Mouse (Mus musculus) regulatory T cell (primary cell): ENCODE results near the gene Zfhx3.

ENCODE experiments used
- in situ Hi-C: fragments of 300-600 bp; cut with MboI, MseI; formaldehyde crosslinking; loops from one replicate; pipeline ENCODE4 v1.15.1; 2025; ENCODE audit warnings: high pct_unique_total_duplicates

Zfhx3 gene

GRCm38 (mm10) chr8:108089632-108090031 lies 147.2 kb downstream of the Zfhx3 start:
- in situ Hi-C loops = no loop called here

- in situ Hi-C loops = no loop called here
Measured at GRCm38 (mm10) chr8:108098598-108098997, 156.2 kb downstream of the Zfhx3 start.

- in situ Hi-C loops = no loop called here
Measured at GRCm38 (mm10) chr8:108101131-108101530, 158.7 kb downstream of the Zfhx3 start.

- in situ Hi-C loops = no loop called here
Measured at GRCm38 (mm10) chr8:108101978-108102865, 159.8 kb downstream of the Zfhx3 start.

GRCm38 (mm10) chr8:108104471-108105098 lies 162.1 kb downstream of the Zfhx3 start:
- in situ Hi-C loops = no loop called here

GRCm38 (mm10) chr8:108125053-108125452 lies 182.6 kb downstream of the Zfhx3 start:
- in situ Hi-C loops = no loop called here

- in situ Hi-C loops = no loop called here
Measured at GRCm38 (mm10) chr8:108125491-108125890, 183.0 kb downstream of the Zfhx3 start.

GRCm38 (mm10) chr8:108146536-108146935 lies 204.1 kb downstream of the Zfhx3 start:
- in situ Hi-C loops = no loop called here

- in situ Hi-C loops = no loop called here
Measured at GRCm38 (mm10) chr8:108148599-108149249, 206.3 kb downstream of the Zfhx3 start.

- in situ Hi-C loops = no loop called here
Measured at GRCm38 (mm10) chr8:108170804-108171203, 228.4 kb downstream of the Zfhx3 start.

GRCm38 (mm10) chr8:108183296-108183695 lies 240.9 kb downstream of the Zfhx3 start:
- in situ Hi-C loops = no loop called here

GRCm38 (mm10) chr8:108183948-108184347 lies 241.5 kb downstream of the Zfhx3 start:
- in situ Hi-C loops = no loop called here

- in situ Hi-C loops = no loop called here
Measured at GRCm38 (mm10) chr8:108186289-108186688, 243.8 kb downstream of the Zfhx3 start.

GRCm38 (mm10) chr8:108188044-108188443 lies 245.6 kb downstream of the Zfhx3 start:
- in situ Hi-C loops = no loop called here

GRCm38 (mm10) chr8:108194571-108194970 lies 252.1 kb downstream of the Zfhx3 start:
- in situ Hi-C loops = no loop called here

- in situ Hi-C loops = no loop called here
Measured at GRCm38 (mm10) chr8:108215026-108215425, 272.6 kb downstream of the Zfhx3 start.

GRCm38 (mm10) chr8:108218171-108218840 lies 275.9 kb downstream of the Zfhx3 start:
- in situ Hi-C loops = no loop called here

GRCm38 (mm10) chr8:108220511-108220910 lies 278.1 kb downstream of the Zfhx3 start:
- in situ Hi-C loops = no loop called here

GRCm38 (mm10) chr8:108222091-108222490 lies 279.6 kb downstream of the Zfhx3 start:
- in situ Hi-C loops = no loop called here

- in situ Hi-C loops = no loop called here
Measured at GRCm38 (mm10) chr8:108232326-108232725, 289.9 kb downstream of the Zfhx3 start.

- in situ Hi-C loops = no loop called here
Measured at GRCm38 (mm10) chr8:108234481-108234880, 292.0 kb downstream of the Zfhx3 start.

GRCm38 (mm10) chr8:108236715-108237114 lies 294.3 kb downstream of the Zfhx3 start:
- in situ Hi-C loops = no loop called here
